Mouse (Mus musculus) midbrain, embryonic 16.5 days (tissue): ENCODE measurements at regions not wholly inside any gene's neighbourhood (a gene's known extent, or its start where the extent isn't known, plus 50 kb on each side); places are given as distances from the start of the nearest gene placed in this dataset.
"Not testable (repeated sequence)": the region's sequence is repeated elsewhere in the genome, so short reads cannot be mapped to it uniquely, and the experiment has no call there.

Experiments used
- ATAC-seq: fragments of 200-750 bp; cut with Nextera tagmentation; 2 replicates; pipeline ENCODE4 v1.8.0; 2017; ENCODE audit warnings: moderate TSS enrichment
- H3K27ac ChIP-seq: fragments of 300-500 bp; sonication (generic); 2 replicates; pipeline ENCODE4 v1.5.1; 2014; ENCODE audit warnings: mild to moderate bottlenecking, low read length, mixed read lengths
- H3K27me3 ChIP-seq: fragments of 300-500 bp; sonication (generic); 2 replicates; pipeline ENCODE4 v1.6.1; 2014; ENCODE audit warnings: low read depth, low read length, mixed read lengths; ENCODE audit not compliant: control insufficient read depth, insufficient read depth
- H3K36me3 ChIP-seq: fragments of 300-500 bp; sonication (generic); 2 replicates; pipeline ENCODE4 v1.6.1; 2014; ENCODE audit warnings: mild to moderate bottlenecking, low read length, moderate library complexity, mixed read lengths; ENCODE audit not compliant: control insufficient read depth, insufficient read depth
- H3K4me1 ChIP-seq: fragments of 300-500 bp; sonication (generic); 2 replicates; pipeline ENCODE4 v1.6.1; 2014; ENCODE audit warnings: mild to moderate bottlenecking, low read length, mixed read lengths; ENCODE audit not compliant: control insufficient read depth, insufficient read depth
- H3K4me2 ChIP-seq: fragments of 300-500 bp; sonication (generic); 2 replicates; pipeline ENCODE4 v1.6.1; 2014; ENCODE audit warnings: mild to moderate bottlenecking, low read length, mixed read lengths
- H3K4me3 ChIP-seq: fragments of 300-500 bp; sonication (generic); 2 replicates; pipeline ENCODE4 v1.5.1; 2014; ENCODE audit warnings: low read depth, mild to moderate bottlenecking, low read length, moderate library complexity, mixed read lengths
- H3K9ac ChIP-seq: fragments of 300-500 bp; sonication (generic); 2 replicates; pipeline ENCODE4 v1.6.1; 2014; ENCODE audit warnings: low read depth, low read length, mixed read lengths
- H3K9me3 ChIP-seq: fragments of 300-500 bp; sonication (generic); replicated peaks from 2 replicates; pipeline ENCODE4 v1.6.1; 2014; ENCODE audit warnings: mild to moderate bottlenecking, low read length, mixed read lengths; ENCODE audit not compliant: control insufficient read depth, poor library complexity, severe bottlenecking
- WGBS: fragments of 180-500 bp; shearing (Covaris S2); extraction: QIAGEN DNeasy Blood & Tissue Kit; methylation state at CpG from one replicate; pipeline ENCODE4 v1.1.7; 2014; 5-methylcytosine and 5-hydroxymethylcytosine counted together

- Histone ChIP-seq H3K27ac (no peak overlapping the region), H3K27me3 (no peaks in the 10 kb centered on the region), H3K9me3 (peaks cover 69% of the 10 kb centered on the region), H3K36me3 (no peaks in the 10 kb centered on the region), H3K9ac (no peak overlapping the region), H3K4me1 (no peaks in the 10 kb centered on the region), H3K4me2 (no peak overlapping the region), H3K4me3 (no peak overlapping the region)
- ATAC-seq: 0 out of 2 replicates have a peak, but pooled peaks have one; percentile 9
- WGBS: 82% methylated on average over 6 of the region's 6 CpGs
Observed at GRCm38 (mm10) chr4:3068306-3069223, 98.6 kb upstream of the Vmn1r2 start.

GRCm38 (mm10) chr4:3069341-3069740 is 97.8 kb upstream of the Vmn1r2 start:
- peaks cover 62% of the 10 kb centered on the region for H3K9me3 ChIP-seq
- H3K9ac ChIP-seq: no peak overlapping the region
- H3K4me1 ChIP-seq: no peaks in the 10 kb centered on the region
- H3K36me3 ChIP-seq: no peaks in the 10 kb centered on the region
- no peak overlapping the region for H3K4me3 ChIP-seq
- 64% methylated on average over 1 of the region's 1 CpGs for WGBS
- H3K27me3 ChIP-seq: no peaks in the 10 kb centered on the region
- 0 out of 2 replicates have a peak, but pooled peaks have one; percentile 16 for ATAC-seq
- no peak overlapping the region for H3K27ac ChIP-seq
- no peak overlapping the region for H3K4me2 ChIP-seq

- H3K4me1 ChIP-seq, H3K4me3 ChIP-seq, H3K36me3 ChIP-seq, H3K27me3 ChIP-seq, H3K27ac ChIP-seq, H3K9ac ChIP-seq, H3K4me2 ChIP-seq, ATAC-seq: not testable (repeated sequence)
- peaks cover 47% of the 10 kb centered on the region for H3K9me3 ChIP-seq
- 66% methylated on average over 6 of the region's 6 CpGs for WGBS
Observed at GRCm38 (mm10) chr4:3071326-3071725, 95.8 kb upstream of the Vmn1r2 start.

GRCm38 (mm10) chr4:3079901-3080300 is 87.2 kb upstream of the Vmn1r2 start:
- H3K9me3 ChIP-seq: peaks cover 50% of the 10 kb centered on the region
- WGBS: 90% methylated on average over 1 of the region's 1 CpGs
- H3K27ac ChIP-seq: no peak overlapping the region
- no peak overlapping the region for H3K4me3 ChIP-seq
- H3K27me3 ChIP-seq: no peaks in the 10 kb centered on the region
- H3K4me2 ChIP-seq: no peak overlapping the region
- no peak for ATAC-seq
- no peak overlapping the region for H3K9ac ChIP-seq
- no peaks in the 10 kb centered on the region for H3K4me1 ChIP-seq
- H3K36me3 ChIP-seq: no peaks in the 10 kb centered on the region

- no peak overlapping the region for H3K27ac ChIP-seq
- H3K9me3 ChIP-seq: peaks cover 57% of the 10 kb centered on the region
- no peak overlapping the region for H3K9ac ChIP-seq
- WGBS: 58% methylated on average over 7 of the region's 7 CpGs
- H3K4me3 ChIP-seq: no peak overlapping the region
- H3K27me3 ChIP-seq: no peaks in the 10 kb centered on the region
- no peak overlapping the region for H3K4me2 ChIP-seq
- peak; percentile 44 for ATAC-seq
- no peaks in the 10 kb centered on the region for H3K36me3 ChIP-seq
- H3K4me1 ChIP-seq: no peaks in the 10 kb centered on the region
Observed at GRCm38 (mm10) chr4:3080385-3081125, 86.6 kb upstream of the Vmn1r2 start.

GRCm38 (mm10) chr4:3081148-3081952 is 85.8 kb upstream of the Vmn1r2 start:
- no peaks in the 10 kb centered on the region for H3K36me3 ChIP-seq
- no peaks in the 10 kb centered on the region for H3K27me3 ChIP-seq
- no peak overlapping the region for H3K9ac ChIP-seq
- no peak overlapping the region for H3K27ac ChIP-seq
- WGBS: 63% methylated on average over 6 of the region's 6 CpGs
- no peak overlapping the region for H3K4me3 ChIP-seq
- peaks cover 65% of the 10 kb centered on the region for H3K9me3 ChIP-seq
- peak; percentile 36 for ATAC-seq
- no peak overlapping the region for H3K4me2 ChIP-seq
- no peaks in the 10 kb centered on the region for H3K4me1 ChIP-seq

GRCm38 (mm10) chr4:3081953-3082950 is 84.9 kb upstream of the Vmn1r2 start:
- Histone ChIP-seq H3K4me1 (no peaks in the 10 kb centered on the region), H3K9me3 (peaks cover 69% of the 10 kb centered on the region), H3K27me3 (no peaks in the 10 kb centered on the region), H3K4me3 (no peak overlapping the region), H3K4me2 (no peak overlapping the region), H3K36me3 (no peaks in the 10 kb centered on the region), H3K27ac (no peak overlapping the region), H3K9ac (no peak overlapping the region)
- peak; percentile 9; the same call in 1 of the 2 replicates for ATAC-seq
- 77% methylated on average over 3 of the region's 3 CpGs for WGBS
